Mouse (Mus musculus) liver, postnatal 0 days (tissue): ENCODE measurements around the gene Eaf2.

Source experiments
- CTCF ChIP-seq: sonication (generic); IDR thresholded peaks from 2 replicates; pipeline ENCODE4 v1.5.1; 2016; ENCODE audit warnings: antibody characterized with exemption, low read depth
- EP300 ChIP-seq: IDR thresholded peaks from 2 replicates; pipeline ENCODE4 v1.6.1; 2016; ENCODE audit warnings: antibody characterized with exemption, low read depth, mild to moderate bottlenecking

DNA sequence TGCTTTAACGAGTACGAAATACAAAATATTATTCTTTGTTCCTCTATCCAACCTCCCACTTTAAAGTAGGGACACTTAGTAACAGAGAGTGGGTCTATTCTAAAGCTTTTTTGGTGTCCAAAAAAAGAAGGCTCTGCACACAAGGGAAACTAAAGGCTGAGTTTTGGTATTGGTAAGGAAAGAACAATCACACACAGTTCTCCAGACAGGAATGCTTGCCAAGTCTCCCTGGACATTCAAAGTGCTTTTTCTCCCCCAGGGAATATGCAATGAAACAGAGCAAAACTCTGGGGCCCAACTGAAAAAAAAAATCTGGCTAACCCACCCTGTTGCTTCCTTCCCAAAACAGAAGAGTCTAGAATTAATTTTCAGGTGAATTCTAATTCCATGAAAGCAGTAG is 90.7 kb downstream of the Eaf2 start:
- no peak for TF ChIP-seq CTCF
- TF ChIP-seq EP300: no peak
